Mouse (Mus musculus) stomach, embryonic 14.5 days (tissue): ENCODE data around the gene Esrrg. TPM values are rescaled to one million over a fixed set of nuclear protein-coding genes. Genes with fewer than 3 reads are reported as not detected.

Source experiments
- ATAC-seq: fragments of 200-750 bp; cut with Nextera tagmentation; 2 replicates; pipeline ENCODE4 v1.8.0; 2017; ENCODE audit warnings: low read depth, moderate TSS enrichment; ENCODE audit not compliant: insufficient number of reproducible peaks, insufficient read depth, low FRiP score
- H3K27ac ChIP-seq: fragments of 300-500 bp; sonication (generic); 2 replicates; pipeline ENCODE4 v1.5.1; 2014; ENCODE audit warnings: mild to moderate bottlenecking, low read length, moderate library complexity, mixed read lengths
- H3K27me3 ChIP-seq: fragments of 300-500 bp; sonication (generic); 2 replicates; pipeline ENCODE4 v1.6.1; 2014; ENCODE audit warnings: low read length, control low read depth, mixed read lengths; ENCODE audit not compliant: control insufficient read depth, insufficient read depth
- H3K36me3 ChIP-seq: fragments of 300-500 bp; sonication (generic); 2 replicates; pipeline ENCODE4 v1.6.1; 2014; ENCODE audit warnings: mild to moderate bottlenecking, control low read depth, low read length, moderate library complexity, mixed read lengths; ENCODE audit not compliant: control insufficient read depth, insufficient read depth
- H3K4me1 ChIP-seq: fragments of 300-500 bp; sonication (generic); 2 replicates; pipeline ENCODE4 v1.6.1; 2014; ENCODE audit warnings: low read length, control low read depth, mixed read lengths; ENCODE audit not compliant: control insufficient read depth, insufficient read depth
- H3K4me2 ChIP-seq: fragments of 300-500 bp; sonication (generic); replicated peaks from 2 replicates; pipeline ENCODE4 v1.6.1; 2014; ENCODE audit warnings: low read depth, low read length, control low read depth
- H3K4me3 ChIP-seq: fragments of 300-500 bp; sonication (generic); 2 replicates; pipeline ENCODE4 v1.5.1; 2014; ENCODE audit warnings: low read depth, low read length, control low read depth
- H3K9ac ChIP-seq: fragments of 300-500 bp; sonication (generic); replicated peaks from 2 replicates; pipeline ENCODE4 v1.6.1; 2014; ENCODE audit warnings: low read depth, mild to moderate bottlenecking, control low read depth, low read length, moderate library complexity, mixed read lengths
- H3K9me3 ChIP-seq: fragments of 300-500 bp; sonication (generic); 2 replicates; pipeline ENCODE4 v1.6.1; 2016; ENCODE audit warnings: low read depth, low read length, control low read depth; ENCODE audit not compliant: control insufficient read depth
- WGBS: fragments of 180-500 bp; shearing (Covaris S2); extraction: QIAGEN DNeasy Blood & Tissue Kit; methylation state at CpG from one replicate; pipeline ENCODE4 v1.1.7; 2014; 5-methylcytosine and 5-hydroxymethylcytosine counted together
- polyA plus RNA-seq: library from polyadenylated mRNA; unstranded; fragments of >200 nt; fragmentation: Nextera tagmentation; extraction: Ambion mirVana; gene quantifications from 2 replicates; pipeline ENCODE4 v1.2.1, GENCODE M21; 2014

The Esrrg gene
- polyA plus RNA-seq, 1 experiment from 2014 or later, result 12.5 TPM

DNA sequence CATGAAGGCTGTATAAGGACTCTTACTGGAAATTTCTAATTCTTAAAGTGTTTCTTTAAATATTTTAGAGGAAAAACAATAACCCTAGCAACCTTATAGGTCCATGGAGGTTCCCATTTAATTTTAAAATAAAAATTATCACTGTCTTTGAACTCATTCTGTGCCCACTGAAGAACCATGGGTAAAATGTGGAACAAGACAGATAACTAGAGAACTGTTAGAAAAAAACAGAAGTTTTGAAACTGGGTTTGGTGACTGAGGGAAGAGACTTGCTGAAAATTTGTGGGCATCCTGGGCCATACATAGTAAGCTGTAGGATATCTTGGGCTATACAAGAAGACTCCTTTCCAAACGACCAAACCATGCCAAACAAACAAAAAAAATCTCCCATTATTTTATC lies 565.3 kb downstream of the Esrrg start:
- no peak overlapping the region for H3K4me3 ChIP-seq
- no peak for ATAC-seq
- no peaks in the 10 kb centered on the region for H3K4me1 ChIP-seq
- WGBS, result 57% methylated on average over 1 of the region's 1 CpGs
- H3K27ac ChIP-seq, result no peak overlapping the region
- no peaks in the 10 kb centered on the region for H3K27me3 ChIP-seq
- no peaks in the 10 kb centered on the region for H3K36me3 ChIP-seq
- H3K4me2 ChIP-seq, result no peak overlapping the region
- no peaks in the 10 kb centered on the region for H3K9me3 ChIP-seq
- H3K9ac ChIP-seq, result no peak overlapping the region

- H3K27ac ChIP-seq, result no peak overlapping the region
- H3K4me3 ChIP-seq, result no peak overlapping the region
- H3K4me2 ChIP-seq, result no peak overlapping the region
- H3K9ac ChIP-seq, result no peak overlapping the region
- H3K27me3 ChIP-seq, result no peaks in the 10 kb centered on the region
- 79% methylated on average over 5 of the region's 5 CpGs for WGBS
- H3K36me3 ChIP-seq, result no peaks in the 10 kb centered on the region
- no peaks in the 10 kb centered on the region for H3K9me3 ChIP-seq
- H3K4me1 ChIP-seq, result no peaks in the 10 kb centered on the region
- ATAC-seq, result no peak
Observed at GRCm38 (mm10) chr1:188182951-188183350, 574.4 kb downstream of the Esrrg start.

DNA sequence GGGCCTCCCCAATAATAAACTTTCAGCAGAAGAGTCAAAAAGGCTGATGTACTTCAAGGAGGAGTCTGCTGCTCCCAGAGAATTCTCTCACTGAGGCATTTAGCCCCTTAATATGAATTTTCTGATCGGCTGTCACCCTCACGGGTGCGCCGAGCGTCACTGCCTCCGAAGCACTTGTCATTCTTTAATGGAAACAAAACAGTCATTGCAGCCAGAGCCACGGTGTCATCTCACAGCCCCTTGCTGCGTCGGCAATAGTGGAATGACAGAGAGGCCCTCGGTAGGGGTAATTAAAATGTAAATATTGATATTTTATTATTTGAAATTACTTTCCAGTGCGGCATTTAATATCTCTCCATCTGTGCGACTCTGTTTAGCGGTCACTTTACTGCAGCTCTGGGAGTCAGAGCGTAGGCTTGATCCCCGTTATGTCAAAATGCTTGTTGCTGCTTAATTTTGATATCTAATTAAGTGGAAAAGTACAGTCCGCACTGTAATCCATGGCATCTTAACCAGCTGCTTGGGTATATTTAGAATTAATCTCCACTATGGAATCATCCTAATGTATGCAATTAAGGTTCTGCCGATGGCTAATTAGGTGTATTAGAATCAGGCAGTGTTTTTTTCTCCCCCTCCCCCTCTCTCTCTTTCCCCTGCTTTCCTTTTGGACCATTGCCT lies 578.0 kb downstream of the Esrrg start:
- no peak overlapping the region for H3K4me2 ChIP-seq
- no peaks in the 10 kb centered on the region for H3K36me3 ChIP-seq
- no peaks in the 10 kb centered on the region for H3K4me1 ChIP-seq
- no peaks in the 10 kb centered on the region for H3K9me3 ChIP-seq
- H3K27ac ChIP-seq, result no peak overlapping the region
- WGBS, result 70% methylated on average over 17 of the region's 17 CpGs
- no peaks in the 10 kb centered on the region for H3K27me3 ChIP-seq
- H3K4me3 ChIP-seq, result no peak overlapping the region
- no peak for ATAC-seq
- no peak overlapping the region for H3K9ac ChIP-seq

GRCm38 (mm10) chr1:188192971-188193370 lies 584.4 kb downstream of the Esrrg start:
- no peak for ATAC-seq
- H3K4me1 ChIP-seq, result no peaks in the 10 kb centered on the region
- H3K27me3 ChIP-seq, result no peaks in the 10 kb centered on the region
- 83% methylated on average over 2 of the region's 2 CpGs for WGBS
- no peak overlapping the region for H3K9ac ChIP-seq
- no peak overlapping the region for H3K4me2 ChIP-seq
- no peak overlapping the region for H3K27ac ChIP-seq
- H3K9me3 ChIP-seq, result no peaks in the 10 kb centered on the region
- H3K4me3 ChIP-seq, result no peak overlapping the region
- H3K36me3 ChIP-seq, result no peaks in the 10 kb centered on the region

GRCm38 (mm10) chr1:188207421-188207820 lies 598.8 kb downstream of the Esrrg start:
- Histone ChIP-seq H3K4me3 (no peak overlapping the region), H3K9ac (no peak overlapping the region), H3K4me1 (no peaks in the 10 kb centered on the region), H3K4me2 (no peak overlapping the region), H3K27me3 (no peaks in the 10 kb centered on the region), H3K9me3 (no peaks in the 10 kb centered on the region), H3K27ac (no peak overlapping the region), H3K36me3 (no peaks in the 10 kb centered on the region)
- 73% methylated on average over 6 of the region's 6 CpGs for WGBS
- ATAC-seq, result no peak

DNA sequence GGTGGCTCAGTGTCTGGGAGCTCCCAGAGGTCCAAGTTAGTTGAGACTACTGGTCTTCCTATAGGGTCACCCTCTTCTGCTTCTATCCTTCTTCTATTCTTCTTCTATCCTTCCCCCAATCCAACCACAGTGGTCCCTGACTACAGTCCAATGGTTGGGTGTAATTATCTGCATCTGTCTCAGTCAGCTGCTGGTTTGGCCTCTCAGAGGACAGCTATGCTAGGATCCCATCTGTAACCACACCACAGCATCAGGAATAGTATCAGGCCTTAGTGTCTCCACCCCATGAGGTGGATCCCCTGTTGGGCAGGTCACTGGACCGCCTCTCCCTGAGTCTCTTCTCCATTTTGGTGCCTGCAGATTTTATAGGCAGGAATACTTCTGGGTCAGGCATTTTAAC lies 600.4 kb downstream of the Esrrg start:
- no peak overlapping the region for H3K27ac ChIP-seq
- H3K4me1 ChIP-seq, result no peaks in the 10 kb centered on the region
- no peak overlapping the region for H3K4me3 ChIP-seq
- no peaks in the 10 kb centered on the region for H3K9me3 ChIP-seq
- no peaks in the 10 kb centered on the region for H3K36me3 ChIP-seq
- WGBS, result 79% methylated on average over 1 of the region's 1 CpGs
- no peak overlapping the region for H3K9ac ChIP-seq
- no peak for ATAC-seq
- H3K27me3 ChIP-seq, result no peaks in the 10 kb centered on the region
- H3K4me2 ChIP-seq, result no peak overlapping the region

DNA sequence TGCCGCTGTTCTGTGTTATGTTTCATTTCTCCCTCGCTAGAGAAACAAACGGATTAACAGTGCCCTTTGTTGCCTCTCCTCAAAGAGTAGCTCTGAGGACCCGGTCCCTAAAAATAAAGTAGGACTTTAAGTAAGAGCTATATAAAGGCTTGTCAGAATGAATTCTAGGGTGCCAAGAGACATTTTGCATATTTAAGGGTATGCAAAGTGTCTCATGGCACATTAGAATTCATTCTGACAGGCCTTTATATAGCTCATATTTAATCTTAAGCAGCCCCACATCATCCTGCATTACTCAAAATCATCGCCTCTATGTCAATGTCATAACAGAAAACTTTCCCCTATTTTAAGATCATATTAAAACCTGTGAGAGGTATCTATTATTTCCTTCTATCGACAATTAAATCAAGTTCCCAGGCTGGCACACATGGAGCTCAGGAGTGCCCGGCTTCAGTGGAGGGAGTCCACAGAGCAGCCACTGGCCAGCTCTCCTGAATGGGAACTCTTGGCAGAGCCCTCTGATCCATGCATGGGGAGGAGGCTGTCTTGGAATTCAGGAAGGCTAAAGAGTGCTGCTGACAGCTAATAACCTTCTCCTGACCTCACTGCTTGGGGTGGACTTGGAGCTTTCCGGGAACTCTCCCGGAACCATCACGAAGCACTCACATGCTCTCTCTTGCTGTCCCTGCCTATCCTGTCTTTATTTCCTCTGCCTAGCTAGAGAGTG lies 606.5 kb downstream of the Esrrg start:
- Histone ChIP-seq H3K4me2 (no peak overlapping the region), H3K9ac (no peak overlapping the region), H3K36me3 (no peaks in the 10 kb centered on the region), H3K27ac (no peak overlapping the region), H3K27me3 (no peaks in the 10 kb centered on the region), H3K4me1 (no peaks in the 10 kb centered on the region), H3K9me3 (no peaks in the 10 kb centered on the region), H3K4me3 (no peak overlapping the region)
- WGBS, result 57% methylated on average over 10 of the region's 10 CpGs
- ATAC-seq, result no peak

DNA sequence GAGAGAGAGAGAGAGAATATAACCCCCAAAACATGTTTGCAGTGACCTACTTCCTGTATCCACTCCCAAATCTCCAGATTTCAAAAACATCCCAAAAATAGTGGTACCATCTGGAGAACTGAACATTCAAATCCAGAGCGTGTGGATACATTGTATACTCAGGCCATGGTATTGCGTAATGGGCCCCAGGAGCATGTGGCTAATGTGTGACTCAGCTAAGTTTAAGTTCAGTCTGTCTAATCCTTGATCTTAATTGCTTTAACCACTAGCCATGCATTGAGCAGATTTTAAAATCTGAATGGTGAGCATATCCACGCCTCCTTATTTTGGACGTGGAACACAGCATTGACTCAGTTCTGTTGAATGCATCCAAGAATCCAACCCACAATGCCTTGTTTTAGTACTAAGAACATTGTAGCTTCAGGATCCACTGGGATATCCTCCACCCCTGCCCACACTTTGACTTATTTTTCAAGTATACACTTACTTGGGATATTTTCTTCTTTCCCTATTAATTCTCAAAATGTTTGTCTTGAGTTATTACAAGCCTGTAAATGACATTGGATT lies 612.7 kb downstream of the Esrrg start:
- no peak for ATAC-seq
- WGBS, result 76% methylated on average over 4 of the region's 4 CpGs
- H3K9me3 ChIP-seq, result no peaks in the 10 kb centered on the region
- H3K27me3 ChIP-seq, result no peaks in the 10 kb centered on the region
- no peak overlapping the region for H3K27ac ChIP-seq
- no peak overlapping the region for H3K4me2 ChIP-seq
- H3K36me3 ChIP-seq, result no peaks in the 10 kb centered on the region
- H3K4me3 ChIP-seq, result no peak overlapping the region
- H3K4me1 ChIP-seq, result no peaks in the 10 kb centered on the region
- no peak overlapping the region for H3K9ac ChIP-seq
